Mouse (Mus musculus) MEL (cell line): Measurements from ENCODE around the gene Jmjd1c.

Source experiments
- BHLHE40 ChIP-seq: IDR thresholded peaks from 2 replicates; pipeline ENCODE4 v1.6.1; 2012; ENCODE audit warnings: low read depth, mild to moderate bottlenecking, inconsistent platforms, low read length, improper control_type of control experiment, borderline replicate concordance
- CTCF ChIP-seq, 3 experiments: IDR thresholded peaks in 2 of 3; conservative IDR thresholded peaks in 1 of 3; 2 replicates each; pipeline ENCODE4 v1.5.1; 2011 to 2012; ENCODE audit warnings: low read length in 3 of 3, low read depth in 2 of 3, mild to moderate bottlenecking in 2 of 3, improper control_type of control experiment in 1 of 3, inconsistent platforms in 1 of 3, mixed read lengths in 1 of 3, moderate library complexity in 1 of 3; ENCODE audit not compliant: control insufficient read depth in 1 of 3, insufficient read depth in 1 of 3, poor library complexity in 1 of 3, severe bottlenecking in 1 of 3
- ELF1 ChIP-seq: IDR thresholded peaks from 2 replicates; pipeline ENCODE4 v1.6.1; 2014; ENCODE audit warnings: low read depth, mild to moderate bottlenecking, inconsistent platforms, low read length, improper control_type of control experiment, moderate library complexity
- EP300 ChIP-seq, 2 experiments: IDR thresholded peaks; 2 replicates each; pipeline ENCODE4 v1.6.1; 2011; ENCODE audit warnings: improper control_type of control experiment in 2 of 2, low read length in 2 of 2, low read depth in 1 of 2, mild to moderate bottlenecking in 1 of 2
- HCFC1 ChIP-seq: IDR thresholded peaks from 2 replicates; pipeline ENCODE4 v1.6.1; 2012; ENCODE audit warnings: low read depth, mild to moderate bottlenecking, inconsistent platforms, low read length, improper control_type of control experiment, moderate library complexity
- MAFK ChIP-seq: IDR thresholded peaks from 2 replicates; pipeline ENCODE4 v1.6.1; 2011; ENCODE audit warnings: low read depth, mild to moderate bottlenecking, low read length, improper control_type of control experiment, borderline replicate concordance
- MAX ChIP-seq: IDR thresholded peaks from 2 replicates; pipeline ENCODE4 v1.6.1; 2011; ENCODE audit warnings: low read length, improper control_type of control experiment
- POLR2A ChIP-seq, 2 experiments: IDR thresholded peaks; 2 replicates each; pipeline ENCODE4 v1.6.1; 2011 to 2012; ENCODE audit warnings: low read length in 2 of 2, mild to moderate bottlenecking in 2 of 2, control low read depth in 1 of 2, improper control_type of control experiment in 1 of 2, low read depth in 1 of 2, moderate library complexity in 1 of 2; ENCODE audit not compliant: control insufficient read depth in 1 of 2, insufficient read depth in 1 of 2, poor library complexity in 1 of 2
- SMC3 ChIP-seq: IDR thresholded peaks from 2 replicates; pipeline ENCODE4 v1.6.1; 2011; ENCODE audit warnings: low read depth, low read length, improper control_type of control experiment
- TAL1 ChIP-seq: IDR thresholded peaks from 2 replicates; pipeline ENCODE4 v1.6.1; 2012; ENCODE audit warnings: mild to moderate bottlenecking, inconsistent platforms, low read length, moderate library complexity, mixed read lengths
- TBP ChIP-seq: IDR thresholded peaks from 2 replicates; pipeline ENCODE4 v1.8.0; 2011; ENCODE audit warnings: low read depth, low read length, improper control_type of control experiment
- TCF12 ChIP-seq: IDR thresholded peaks from 2 replicates; pipeline ENCODE4 v1.6.1; 2014; ENCODE audit warnings: low read depth, mild to moderate bottlenecking, inconsistent platforms, low read length, improper control_type of control experiment, moderate library complexity
- USF1 ChIP-seq: IDR thresholded peaks from 2 replicates; pipeline ENCODE4 v1.6.1; 2014; ENCODE audit warnings: low read depth, mild to moderate bottlenecking, inconsistent platforms, low read length, improper control_type of control experiment, moderate library complexity

- TF ChIP-seq CTCF (IDR thresholded peaks at IDR 0.05 in 2 of 3, conservative IDR thresholded peaks at IDR 0.05 in 1 of 3; ENCODE audit: control insufficient read depth in 1 of 3, insufficient read depth in 1 of 3, low read depth in 2 of 3, low read length in 3 of 3, poor library complexity in 1 of 3, severe bottlenecking in 1 of 3) = no peak
- TF ChIP-seq TBP = no peak
- no peak for TF ChIP-seq POLR2A (IDR thresholded peaks at IDR 0.05; ENCODE audit: control insufficient read depth in 1 of 2, insufficient read depth in 1 of 2, low read depth in 1 of 2, low read length in 2 of 2, poor library complexity in 1 of 2)
- no peak for TF ChIP-seq HCFC1
- TF ChIP-seq EP300 (IDR thresholded peaks at IDR 0.05; ENCODE audit: low read depth in 1 of 2, low read length in 2 of 2) = no peak
- TF ChIP-seq BHLHE40 = no peak
- no peak for TF ChIP-seq MAX
- no peak for TF ChIP-seq TAL1
- 0 out of 2 replicates have a peak, but pooled peaks have one; percentile 6 for TF ChIP-seq TCF12
- no peak for TF ChIP-seq ELF1
- TF ChIP-seq MAFK = no peak
- no peak for TF ChIP-seq USF1
- no peak for TF ChIP-seq SMC3
Measured at GRCm38 (mm10) chr10:67302340-67302739, 206.4 kb downstream of the Jmjd1c start.
